Mouse (Mus musculus) megakaryocyte, embryonic 14.5 days (primary cell): ENCODE measurements at regions not wholly inside any gene's neighbourhood (a gene's known extent, or its start where the extent isn't known, plus 50 kb on each side); places are given as distances from the start of the nearest gene placed in this dataset.

Source experiments
- FLI1 ChIP-seq: IDR thresholded peaks from 2 replicates; pipeline ENCODE4 v1.6.1; 2012; ENCODE audit warnings: low read length, inconsistent platforms, mixed read lengths
- GATA1 ChIP-seq: IDR thresholded peaks from 3 replicates; pipeline ENCODE4 v1.6.1; 2012; ENCODE audit warnings: mixed read lengths, low read length, inconsistent platforms, borderline replicate concordance

DNA sequence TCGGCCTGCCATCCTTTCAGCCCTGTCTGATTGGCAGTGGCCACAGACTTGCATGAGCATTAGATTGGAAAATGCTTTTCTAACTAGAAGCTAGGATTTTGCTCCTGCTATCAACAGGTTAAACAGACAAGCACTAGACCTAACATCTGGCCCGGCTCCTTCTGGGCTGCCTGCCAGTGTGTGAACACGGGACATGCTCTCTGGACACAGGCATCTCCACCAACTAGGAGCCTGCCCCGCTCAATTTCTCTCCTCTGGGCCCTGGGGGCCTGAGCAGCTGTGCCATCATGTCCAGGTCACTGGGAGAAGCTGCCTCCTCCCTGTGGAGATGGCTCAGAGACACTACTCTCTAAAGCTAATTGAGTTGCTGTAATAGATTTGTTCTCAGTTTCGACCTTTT, 195.3 kb upstream of the Jade1 start:
- TF ChIP-seq FLI1 (no peak), GATA1 (no peak)
